Mouse (Mus musculus) heart, postnatal 0 days (tissue): ENCODE data around the gene Bicdl2. TPM values are rescaled to one million over a fixed set of nuclear protein-coding genes. Genes with fewer than 3 reads are reported as not detected.

ENCODE experiments used
- ATAC-seq: fragments of 200-750 bp; cut with Nextera tagmentation; 2 replicates; pipeline ENCODE4 v1.8.0; 2017; ENCODE audit warnings: low read depth, moderate number of reproducible peaks, moderate library complexity; ENCODE audit not compliant: insufficient read depth
- DNase-seq: peaks from one replicate; pipeline ENCODE4 v3.0.0-alpha.2; 2016; ENCODE audit warnings: low spot score
- H3K27ac ChIP-seq: fragments of 300-500 bp; sonication (generic); 2 replicates; pipeline ENCODE4 v1.5.1; 2014; ENCODE audit warnings: low read depth, mild to moderate bottlenecking
- H3K27me3 ChIP-seq: fragments of 300-500 bp; sonication (generic); 2 replicates; pipeline ENCODE4 v1.6.1; 2014; ENCODE audit warnings: low read length, mixed read lengths; ENCODE audit not compliant: control insufficient read depth, insufficient read depth
- H3K36me3 ChIP-seq: fragments of 300-500 bp; sonication (generic); replicated peaks from 2 replicates; pipeline ENCODE4 v1.6.1; 2014; ENCODE audit warnings: low read length, mixed read lengths; ENCODE audit not compliant: control insufficient read depth, insufficient read depth
- H3K4me1 ChIP-seq: fragments of 300-500 bp; sonication (generic); 2 replicates; pipeline ENCODE4 v1.6.1; 2014; ENCODE audit warnings: antibody characterized with exemption; ENCODE audit not compliant: control insufficient read depth, insufficient read depth
- H3K4me2 ChIP-seq: fragments of 300-500 bp; sonication (generic); 2 replicates; pipeline ENCODE4 v1.6.1; 2014; ENCODE audit warnings: low read depth, mild to moderate bottlenecking, low read length, moderate library complexity
- H3K4me3 ChIP-seq: fragments of 300-500 bp; sonication (generic); 2 replicates; pipeline ENCODE4 v1.5.1; 2014; ENCODE audit warnings: low read depth, low read length
- H3K9ac ChIP-seq: fragments of 300-500 bp; sonication (generic); replicated peaks from 2 replicates; pipeline ENCODE4 v1.6.1; 2014; ENCODE audit warnings: low read depth, low read length, mixed read lengths
- H3K9me3 ChIP-seq: fragments of 300-500 bp; sonication (generic); replicated peaks from 2 replicates; pipeline ENCODE4 v1.6.1; 2016; ENCODE audit warnings: low read length; ENCODE audit not compliant: control insufficient read depth
- CTCF ChIP-seq: IDR thresholded peaks from 2 replicates; pipeline ENCODE4 v1.5.1; 2016; ENCODE audit warnings: antibody characterized with exemption, control low read depth, low read depth
- EP300 ChIP-seq: IDR thresholded peaks from 2 replicates; pipeline ENCODE4 v1.6.1; 2016; ENCODE audit warnings: antibody characterized with exemption, low read depth
- WGBS: fragments of 180-500 bp; shearing (Covaris S2); extraction: QIAGEN DNeasy Blood & Tissue Kit; methylation state at CpG from one replicate; pipeline ENCODE4 v1.1.7; 2014; 5-methylcytosine and 5-hydroxymethylcytosine counted together
- polyA plus RNA-seq: library from polyadenylated mRNA; unstranded; fragments of >200 nt; fragmentation: Nextera tagmentation; extraction: Ambion mirVana; gene quantifications from 2 replicates; pipeline ENCODE4 v1.2.1, GENCODE M21; 2015
- total RNA-seq: library from RNA; depleted of rRNA; stranded (reverse); fragments of >200 nt; gene quantifications from 2 replicates; pipeline ENCODE4 v1.2.3, GENCODE M21; 2014; ENCODE audit warnings: low replicate concordance; rRNA removed

The Bicdl2 gene
- total RNA-seq, result not detected in 2 replicates
- 0.05 and 0.10 TPM in 2 replicates for polyA plus RNA-seq

DNA sequence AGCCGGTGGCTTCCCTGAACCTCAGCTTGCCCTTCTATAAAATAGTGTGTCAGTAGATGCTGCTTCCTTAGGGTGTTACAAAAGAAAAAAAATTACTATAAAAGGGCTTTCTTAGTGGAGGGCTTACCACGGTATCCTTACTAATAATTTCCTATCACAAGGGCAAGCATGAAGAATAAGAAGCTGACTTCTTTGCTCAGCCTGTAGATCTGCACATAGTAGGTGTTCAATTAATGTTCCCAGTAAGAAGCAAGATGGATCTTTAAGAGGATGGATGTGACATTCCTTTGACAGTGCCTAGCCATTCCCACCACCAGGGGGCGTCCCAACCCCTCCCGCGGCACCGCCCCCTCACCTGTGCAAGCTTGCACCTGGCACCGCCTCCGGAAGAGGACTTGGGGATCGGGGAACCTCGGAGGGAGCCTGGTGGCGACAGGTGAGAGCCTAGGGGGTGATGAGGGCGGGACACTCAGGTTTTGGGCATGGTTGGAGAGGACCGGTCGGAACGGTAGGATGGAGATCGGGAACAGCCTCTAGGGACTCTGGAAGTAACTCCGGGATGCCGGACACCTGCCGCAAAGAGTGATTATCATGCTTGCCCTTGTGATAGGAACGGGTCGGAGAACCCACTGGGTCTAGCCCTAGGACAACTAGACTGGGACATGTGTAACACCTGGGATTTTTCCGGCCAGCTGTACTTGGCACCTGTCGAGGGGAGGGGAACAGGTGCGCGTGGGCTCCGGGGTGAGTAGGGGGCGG is at the start of gene Bicdl2:
Gene Bicdl2, plus strand, starts transcription at position 390 of the 759 bp plus-strand sequence.
- 6% methylated on average over 27 of the region's 27 CpGs for WGBS
- TF ChIP-seq CTCF (peak; percentile 46), EP300 (no peak)
- Histone ChIP-seq H3K4me2 (peak within 1 kb of the TSS; percentile 30), H3K9me3 (no peaks in the 10 kb centered on the region), H3K27ac (no peak within 1 kb of the TSS), H3K9ac (no peak within 1 kb of the TSS), H3K36me3 (no peaks in the 10 kb centered on the region), H3K27me3 (peaks cover 37% of the 10 kb centered on the region), H3K4me3 (peak within 1 kb of the TSS; percentile 20), H3K4me1 (no peaks in the 10 kb centered on the region)
- ATAC-seq (no peak), DNase-seq (no peak)

DNA sequence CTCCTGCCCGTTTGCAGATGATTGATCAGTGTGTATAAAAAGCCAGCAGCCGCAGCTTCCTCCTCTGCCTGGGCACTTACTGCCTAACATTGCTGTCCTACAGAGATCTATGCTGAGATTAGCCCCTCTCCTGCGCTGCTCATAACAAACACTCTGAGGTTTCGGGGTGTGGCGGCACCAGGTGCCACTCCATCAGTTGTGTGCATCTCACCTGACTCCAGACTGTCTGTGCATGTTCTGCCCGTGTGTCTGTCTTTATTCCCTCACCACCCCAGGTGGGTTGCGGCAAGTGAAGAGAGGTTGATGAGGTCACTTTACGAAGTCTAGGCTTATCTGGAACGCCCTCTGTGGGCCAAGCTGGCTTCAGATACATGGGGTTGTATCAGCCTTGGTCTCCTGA is 43.2 kb upstream of the Bicdl2 start:
- peaks cover 27% of the 10 kb centered on the region for H3K27me3 ChIP-seq
- H3K9me3 ChIP-seq, result no peaks in the 10 kb centered on the region
- DNase-seq, result no peak
- H3K4me2 ChIP-seq, result no peak overlapping the region
- H3K4me1 ChIP-seq, result no peaks in the 10 kb centered on the region
- no peak for ATAC-seq
- H3K27ac ChIP-seq, result no peak overlapping the region
- 41% methylated on average over 9 of the region's 9 CpGs for WGBS
- no peaks in the 10 kb centered on the region for H3K36me3 ChIP-seq
- no peak overlapping the region for H3K9ac ChIP-seq
- H3K4me3 ChIP-seq, result no peak overlapping the region
- no peak for TF ChIP-seq CTCF
- TF ChIP-seq EP300, result no peak

DNA sequence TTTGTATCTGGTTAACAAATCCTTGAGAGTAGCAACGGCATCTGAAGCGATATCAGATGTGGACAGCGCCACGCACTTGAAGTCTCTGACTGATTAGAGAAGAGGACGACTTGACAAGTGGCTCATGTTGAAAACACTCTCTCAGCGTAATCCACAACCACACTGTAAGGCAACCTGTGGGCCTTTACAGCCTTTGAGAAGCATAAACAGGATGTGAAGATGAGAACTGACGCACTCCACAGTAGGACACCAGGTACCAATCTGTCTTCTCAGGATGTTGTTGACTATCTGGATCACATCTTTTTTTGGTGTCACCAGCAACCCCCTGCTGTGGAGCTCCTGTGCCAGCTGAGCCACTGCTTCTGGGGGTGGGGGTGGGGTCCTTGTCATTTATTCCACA is 40.0 kb upstream of the Bicdl2 start:
- ATAC-seq, result no peak
- Histone ChIP-seq H3K4me3 (no peak overlapping the region), H3K9me3 (no peaks in the 10 kb centered on the region), H3K4me1 (no peaks in the 10 kb centered on the region), H3K4me2 (no peak overlapping the region), H3K27ac (no peak overlapping the region), H3K36me3 (no peaks in the 10 kb centered on the region), H3K27me3 (peaks cover 27% of the 10 kb centered on the region), H3K9ac (no peak overlapping the region)
- no peak for DNase-seq
- 32% methylated on average over 7 of the region's 7 CpGs for WGBS
- TF ChIP-seq EP300 (no peak), CTCF (no peak)

DNA sequence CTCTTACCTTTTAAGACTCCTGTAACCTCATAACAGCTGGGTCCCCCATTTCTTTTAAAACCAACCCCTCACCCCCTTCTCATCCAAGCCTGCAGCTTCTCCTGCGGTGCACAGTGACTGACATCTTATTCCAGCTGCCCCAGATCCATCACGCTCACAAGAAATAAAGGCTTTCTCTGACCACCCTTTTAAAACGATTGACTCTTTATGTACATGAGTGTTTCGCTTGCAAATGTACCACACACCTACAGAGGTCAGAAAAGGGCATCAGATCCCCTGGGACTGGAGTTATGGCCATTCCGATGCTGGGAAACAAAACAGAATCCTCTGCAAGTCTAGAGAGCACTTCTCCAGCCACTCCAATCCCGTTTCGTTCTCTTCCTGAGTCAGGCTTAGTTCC is 32.5 kb upstream of the Bicdl2 start:
- Histone ChIP-seq H3K27me3 (0 out of 2 replicates have a peak, but pooled peaks cover 9% of the 10 kb centered on the region), H3K4me3 (no peak overlapping the region), H3K9me3 (no peaks in the 10 kb centered on the region), H3K9ac (no peak overlapping the region), H3K27ac (no peak overlapping the region), H3K36me3 (no peaks in the 10 kb centered on the region), H3K4me2 (no peak overlapping the region), H3K4me1 (no peaks in the 10 kb centered on the region)
- DNase-seq, result no peak
- TF ChIP-seq CTCF (no peak), EP300 (no peak)
- ATAC-seq, result no peak
- WGBS, result 33% methylated on average over 7 of the region's 7 CpGs

DNA sequence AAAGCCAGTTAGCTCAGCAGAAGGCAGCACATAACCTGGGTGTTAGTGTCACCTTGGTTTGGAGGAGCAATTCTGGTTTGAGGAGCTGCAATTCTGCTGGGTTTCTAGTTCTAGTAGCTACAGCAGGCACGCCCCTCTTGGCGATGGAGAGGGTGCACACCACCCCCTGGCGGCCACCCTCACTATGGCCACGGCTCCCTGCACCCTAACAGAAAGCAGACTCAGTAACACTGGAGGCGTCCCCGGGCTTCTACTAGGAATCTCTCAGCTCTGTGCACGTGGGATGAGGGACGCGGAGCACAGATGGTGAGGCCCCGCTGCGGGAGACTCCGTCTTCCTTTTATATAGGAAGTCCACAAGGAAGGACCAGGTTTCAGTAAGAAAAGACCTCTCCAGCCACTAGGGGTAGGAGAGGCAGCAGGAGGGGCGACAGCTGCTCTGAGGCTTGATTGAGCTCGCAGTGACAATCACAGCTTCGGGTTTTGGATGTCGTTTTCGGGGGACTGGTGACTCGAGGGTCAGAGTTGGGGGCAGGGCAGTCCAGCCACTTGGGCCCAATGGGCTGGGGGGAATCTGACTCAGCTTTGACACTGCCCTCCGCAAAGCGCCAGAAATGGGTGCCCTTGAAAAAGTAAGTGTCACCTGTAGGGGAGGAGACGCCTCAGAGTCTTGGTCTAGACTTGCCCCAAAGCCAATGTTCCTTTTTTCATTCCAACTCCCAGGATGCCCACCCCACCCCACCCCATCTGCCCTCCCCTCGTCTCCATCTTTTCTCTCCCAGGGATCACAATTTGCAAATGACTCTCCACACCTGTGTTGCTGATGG is 29.9 kb upstream of the Bicdl2 start:
- Histone ChIP-seq H3K4me2 (peak overlapping the region; percentile 56), H3K9me3 (no peaks in the 10 kb centered on the region), H3K36me3 (no peaks in the 10 kb centered on the region), H3K4me3 (0 out of 2 replicates have a peak overlapping the region, but pooled peaks have one; percentile 19), H3K4me1 (no peaks in the 10 kb centered on the region), H3K27me3 (0 out of 2 replicates have a peak, but pooled peaks cover 12% of the 10 kb centered on the region), H3K27ac (no peak overlapping the region), H3K9ac (no peak overlapping the region)
- TF ChIP-seq EP300 (no peak), CTCF (peak; percentile 82)
- ATAC-seq (peak; percentile 86), DNase-seq (peak; percentile 61)
- WGBS, result 15% methylated on average over 22 of the region's 22 CpGs
